Mouse (Mus musculus) forelimb bud, embryonic 11.5 days (tissue): ENCODE data around the gene Rbm4.
A peak's percentile ranks its signal among the peaks of the same experiment; 100 is the strongest.
"Not testable (repeated sequence)": the region's sequence is repeated elsewhere in the genome, so short reads cannot be mapped to it uniquely, and the experiment has no call there.

Experiments
- DNase-seq: peaks from one replicate; pipeline ENCODE4 v3.0.0-alpha.2; 2012; ENCODE audit warnings: low read depth, low spot score

Rbm4 gene

DNA sequence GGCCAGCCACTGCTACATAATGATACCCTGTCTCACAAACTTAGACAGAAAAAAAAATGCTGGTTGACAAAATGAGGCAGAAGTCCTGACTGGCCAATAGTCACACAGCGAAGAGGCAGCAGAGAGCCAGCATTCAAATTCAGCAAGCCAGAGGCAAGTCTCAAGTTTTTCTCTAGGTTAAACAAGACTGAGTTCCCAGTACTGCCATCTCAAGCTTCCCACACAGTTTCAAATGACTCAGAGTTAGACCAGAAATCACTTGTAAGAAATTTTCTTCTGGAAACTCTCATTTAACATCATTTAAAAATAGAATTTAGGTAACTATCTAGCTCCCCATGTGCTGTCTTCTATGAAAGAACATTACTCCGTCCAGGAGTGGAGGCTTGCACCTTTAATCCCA, 4.1 kb upstream of the Rbm4 start:
- DNase-seq, result no peak

DNA sequence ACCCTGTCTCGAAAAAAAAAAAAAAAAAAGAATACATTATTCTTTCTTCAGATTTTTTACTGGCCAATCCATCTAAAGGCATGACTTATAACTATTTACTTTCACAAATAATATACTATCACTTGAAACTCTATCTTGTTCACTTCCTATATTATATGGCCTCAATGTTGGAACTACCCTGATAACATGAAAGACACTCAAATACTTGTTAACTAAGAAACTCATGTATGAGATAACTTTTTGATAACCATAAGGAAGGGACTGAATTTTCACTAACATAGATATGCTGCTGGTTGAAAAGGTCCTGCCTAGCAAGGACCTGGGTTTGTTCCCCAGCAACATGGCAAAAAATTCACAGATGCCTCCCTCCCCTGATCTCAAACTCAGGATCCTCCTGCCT, 2.2 kb upstream of the Rbm4 start:
- DNase-seq, result no peak

DNA sequence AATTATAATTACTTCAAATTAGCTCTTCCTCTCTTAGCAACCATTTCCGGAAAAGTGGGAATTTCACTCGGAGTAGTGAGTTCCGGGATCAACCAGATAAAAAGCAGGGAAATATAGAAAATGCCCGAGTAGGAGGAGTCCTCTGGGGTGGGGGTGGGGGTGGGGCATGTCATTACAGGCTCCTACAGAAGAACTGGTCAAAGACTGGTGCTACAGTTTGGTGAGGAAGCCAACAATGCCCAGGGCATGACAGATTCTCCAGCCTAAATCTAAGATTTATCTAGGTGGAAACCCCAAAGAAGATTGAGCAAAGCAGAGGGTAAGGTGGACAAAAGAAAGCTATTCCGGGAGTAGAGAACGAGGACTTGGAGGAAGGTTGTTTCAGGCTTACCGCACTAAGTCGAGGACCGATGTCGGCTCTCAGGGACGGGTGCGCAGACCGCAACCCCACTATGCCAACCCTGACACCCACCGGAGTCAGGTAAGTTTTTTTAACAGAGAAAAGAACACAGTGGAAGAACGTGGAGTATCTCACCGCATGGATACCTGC, 345 bp downstream of the Rbm4 start:
- no peak for DNase-seq

DNA sequence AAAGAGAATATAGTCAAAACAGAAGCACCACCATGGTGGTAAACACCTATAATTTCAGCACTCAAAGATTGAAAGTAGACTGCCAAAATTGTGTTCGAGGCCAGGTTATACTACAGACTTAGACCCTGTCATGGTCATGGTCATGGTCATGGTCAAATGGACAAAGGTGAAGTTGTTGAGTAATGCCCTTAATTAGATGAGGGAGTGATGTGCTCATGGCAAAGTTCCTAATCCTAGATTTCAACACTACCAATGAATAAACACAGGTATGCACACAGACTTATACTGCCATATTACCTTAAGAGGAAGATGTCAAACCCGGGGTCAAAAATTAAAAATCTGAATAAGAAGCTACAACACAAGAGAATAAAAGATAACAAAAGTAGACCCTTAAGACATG, 7.4 kb downstream of the Rbm4 start:
- no peak for DNase-seq

DNA sequence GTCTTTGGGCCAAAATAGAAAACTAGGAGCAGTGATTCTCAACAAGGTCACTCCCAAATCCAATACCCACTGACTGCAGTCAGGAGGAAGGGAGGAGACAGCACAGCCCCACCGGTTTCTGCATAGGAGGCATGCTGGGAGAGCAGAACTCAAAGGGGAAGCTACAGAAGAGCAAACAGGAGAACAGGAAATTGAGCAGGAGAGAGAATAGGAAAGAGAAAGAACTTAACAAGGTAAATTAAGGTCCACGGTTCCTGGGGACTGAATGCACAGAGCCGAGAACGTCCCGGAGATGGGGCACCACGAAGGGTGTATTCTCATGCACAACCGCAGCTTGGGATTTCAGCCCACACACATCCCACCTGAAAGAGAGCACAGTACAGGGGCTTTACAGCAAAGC, 8.5 kb downstream of the Rbm4 start:
- DNase-seq, result no peak

DNA sequence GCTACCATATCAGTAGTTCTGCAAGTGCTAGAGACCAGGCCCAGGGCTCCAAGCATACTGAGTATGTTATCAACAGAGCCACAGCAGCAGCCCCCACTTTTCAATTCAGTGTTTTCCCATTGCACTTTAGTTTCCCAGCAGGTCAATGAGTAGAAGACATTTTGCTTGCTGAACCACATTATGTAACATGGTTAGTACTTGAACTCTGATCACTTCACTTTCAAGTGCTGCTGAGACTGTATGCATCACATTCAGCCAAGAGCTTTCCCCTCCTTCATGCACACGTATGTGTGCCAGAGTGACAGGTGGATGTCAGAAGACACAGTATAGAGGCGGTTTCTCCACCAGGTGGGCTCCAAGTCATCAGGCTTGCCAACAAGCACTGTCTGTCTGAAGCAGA, 10.8 kb downstream of the Rbm4 start:
- DNase-seq, result no peak

DNA sequence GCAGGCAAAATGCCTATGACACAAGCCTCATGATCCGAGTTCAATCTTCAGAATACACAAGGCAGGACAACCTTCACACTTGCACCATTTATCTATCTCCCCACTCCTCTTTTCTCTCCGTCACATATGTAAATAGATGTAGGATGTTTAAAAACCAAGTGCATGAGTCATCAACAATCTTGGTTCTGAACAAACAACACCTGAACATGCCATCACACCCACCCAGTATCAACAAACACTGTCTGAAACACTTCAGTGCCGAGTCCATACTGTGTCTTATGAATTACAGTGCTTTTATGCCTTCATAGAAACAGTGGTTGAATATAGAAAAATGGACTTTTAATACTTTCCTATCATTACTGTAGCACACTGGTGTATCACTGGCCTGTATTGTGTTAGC, 20.9 kb downstream of the Rbm4 start:
- no peak for DNase-seq

DNA sequence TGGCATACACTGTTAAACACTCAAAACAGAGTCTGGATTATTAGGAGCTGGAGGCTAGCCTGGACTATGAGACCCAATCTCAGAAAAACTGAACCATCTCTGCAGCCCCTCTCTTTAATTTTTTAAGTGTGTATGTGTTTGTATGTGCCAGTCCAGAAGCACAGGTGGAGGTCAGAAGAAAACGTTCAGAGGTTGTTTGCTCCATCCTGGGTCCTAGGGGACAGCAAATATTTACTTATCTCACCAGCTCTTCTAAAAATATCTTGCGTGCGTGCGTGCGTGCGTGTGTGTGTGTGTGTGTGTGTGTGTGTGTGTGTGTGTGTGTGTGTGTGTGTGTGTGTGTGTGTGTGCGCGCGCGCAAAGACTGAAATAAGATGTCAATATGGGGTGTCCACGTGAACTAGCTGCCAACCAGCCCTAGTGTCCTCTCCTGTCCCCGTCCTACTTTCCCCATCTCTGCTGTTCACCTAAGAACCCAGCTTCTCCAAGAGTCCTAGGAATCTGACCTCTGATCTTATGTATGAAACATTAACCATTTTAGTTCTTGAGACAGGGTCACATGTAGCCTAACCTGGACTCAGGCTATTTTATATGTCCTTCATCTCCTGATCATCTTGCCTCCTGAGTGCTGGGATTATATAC, 26.1 kb downstream of the Rbm4 start:
- no peak for DNase-seq

DNA sequence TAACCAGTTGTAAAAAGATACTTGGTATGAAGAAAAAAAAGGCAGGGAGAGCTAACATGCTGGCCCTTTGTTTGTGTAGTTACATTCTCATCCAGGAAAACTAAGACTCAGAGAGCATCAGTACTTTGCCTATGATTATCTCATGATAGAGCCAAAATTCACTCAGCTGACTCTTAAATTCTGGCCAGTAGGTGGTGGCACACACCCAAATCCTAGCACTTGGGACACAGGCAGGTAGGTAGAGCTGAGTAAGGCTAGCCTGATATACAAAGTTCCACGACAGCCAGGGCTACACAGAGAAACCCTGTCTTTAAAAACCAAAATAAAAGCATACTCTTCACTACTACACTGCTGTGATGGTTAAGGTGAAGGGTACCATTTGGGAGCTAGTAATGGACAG, 30.8 kb downstream of the Rbm4 start:
- no peak for DNase-seq

DNA sequence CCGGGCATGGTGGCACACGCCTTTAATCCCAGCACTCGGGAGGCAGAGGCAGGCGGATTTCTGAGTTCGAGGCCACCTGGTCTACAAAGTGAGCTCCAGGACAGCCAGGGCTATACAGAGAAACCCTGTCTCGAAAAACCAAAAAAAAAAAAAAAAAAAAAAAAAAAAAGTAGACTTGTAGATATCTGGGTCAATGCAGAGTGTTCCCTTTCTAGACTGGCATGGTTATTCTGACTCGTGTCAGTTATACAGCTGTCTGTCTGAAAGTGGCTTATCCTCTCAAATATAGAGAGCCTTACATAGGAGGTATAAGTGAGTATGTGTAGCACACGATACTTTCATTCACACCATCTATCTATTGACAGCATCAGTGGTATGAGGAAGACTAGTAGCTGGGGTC, 33.2 kb downstream of the Rbm4 start:
- DNase-seq, result not testable (repeated sequence)

DNA sequence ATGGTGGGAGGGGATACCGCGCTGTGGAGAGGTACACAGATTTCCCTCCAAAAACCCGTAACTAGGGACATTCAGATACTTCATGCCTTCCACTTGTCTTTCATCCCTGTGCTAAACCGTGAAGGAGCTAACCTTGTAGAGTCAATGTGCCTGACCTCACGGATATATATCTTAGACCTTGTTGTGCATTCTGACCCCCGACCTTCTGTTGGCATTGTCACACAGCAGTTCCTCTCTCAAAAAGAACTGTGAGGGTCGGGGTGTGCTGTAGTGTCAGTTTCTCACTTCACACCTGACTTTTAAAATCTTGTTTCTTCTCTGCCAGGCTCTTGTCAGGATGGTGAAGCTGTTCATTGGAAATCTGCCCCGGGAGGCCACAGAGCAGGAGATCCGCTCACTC, 36.8 kb downstream of the Rbm4 start:
- no peak for DNase-seq

DNA sequence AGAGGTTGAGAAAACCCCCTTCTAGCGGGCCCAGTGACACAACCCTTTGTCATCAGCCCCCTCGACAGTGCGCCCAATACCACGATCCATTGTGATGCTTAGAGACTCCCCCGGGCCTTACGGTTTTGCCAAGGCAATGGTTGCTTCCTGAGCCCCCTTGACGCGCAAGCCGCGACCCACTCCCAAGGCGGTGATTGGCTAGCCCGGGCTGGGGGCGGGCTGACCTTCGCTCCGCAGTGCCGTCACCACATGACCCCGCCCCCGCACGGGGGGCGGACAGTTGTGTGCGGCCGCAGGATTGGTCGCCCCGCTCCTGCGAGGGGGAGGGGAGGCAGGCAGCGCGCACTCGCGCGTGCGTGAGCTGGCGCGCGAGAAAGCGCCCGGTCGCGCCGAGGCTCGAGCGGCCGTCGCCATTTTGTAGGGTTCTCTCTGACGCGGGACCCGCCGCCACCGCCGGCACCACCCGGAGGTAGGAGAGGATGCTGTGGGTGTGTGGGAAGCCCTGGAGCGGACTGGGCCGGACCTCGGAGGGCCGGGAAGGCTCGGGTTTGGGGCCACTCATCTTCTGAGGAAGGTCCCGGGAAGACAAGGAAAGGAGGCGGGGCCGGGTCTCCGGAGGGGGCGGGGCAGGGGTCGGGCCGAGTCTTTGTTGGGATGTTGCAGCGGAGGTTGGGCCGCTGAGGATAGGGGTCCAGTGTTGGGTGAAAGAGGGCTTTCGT, 37.3 kb downstream of the Rbm4 start, which contains the start of gene Rbm4b:
TSS of gene Rbm4b (plus strand) at position 305 of the 719 bp plus-strand sequence.
- peak; percentile 99 for DNase-seq

DNA sequence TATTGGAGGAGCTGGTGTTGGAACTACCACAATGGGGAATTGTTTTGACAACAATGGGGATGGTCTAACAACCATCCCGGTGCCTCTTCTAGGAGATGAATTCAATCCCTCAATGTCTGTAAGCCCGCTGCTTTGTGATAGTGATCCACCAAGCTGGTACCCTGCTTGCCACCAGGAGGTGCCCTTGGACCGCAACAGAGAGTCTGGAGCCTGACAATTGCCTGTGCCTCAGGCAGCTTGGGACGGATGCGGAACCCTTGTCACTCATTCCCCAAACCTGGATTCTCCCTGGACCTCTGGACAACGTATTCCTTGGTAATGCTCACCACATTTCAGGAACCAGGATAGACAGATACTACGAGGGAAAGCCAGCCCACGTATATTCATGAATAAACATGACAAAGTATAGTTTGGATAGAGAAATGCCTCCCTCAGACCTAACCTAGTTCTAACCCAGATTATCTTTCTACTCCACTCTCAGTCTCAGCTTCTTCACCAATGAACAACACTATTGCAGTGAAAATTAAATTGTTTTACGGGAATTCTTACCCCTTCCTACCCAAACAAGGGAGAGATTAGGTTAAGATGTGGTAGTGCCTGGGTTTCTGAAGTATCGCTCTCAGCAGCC, 38.0 kb downstream of the Rbm4 start:
- DNase-seq, result peak; percentile 87

DNA sequence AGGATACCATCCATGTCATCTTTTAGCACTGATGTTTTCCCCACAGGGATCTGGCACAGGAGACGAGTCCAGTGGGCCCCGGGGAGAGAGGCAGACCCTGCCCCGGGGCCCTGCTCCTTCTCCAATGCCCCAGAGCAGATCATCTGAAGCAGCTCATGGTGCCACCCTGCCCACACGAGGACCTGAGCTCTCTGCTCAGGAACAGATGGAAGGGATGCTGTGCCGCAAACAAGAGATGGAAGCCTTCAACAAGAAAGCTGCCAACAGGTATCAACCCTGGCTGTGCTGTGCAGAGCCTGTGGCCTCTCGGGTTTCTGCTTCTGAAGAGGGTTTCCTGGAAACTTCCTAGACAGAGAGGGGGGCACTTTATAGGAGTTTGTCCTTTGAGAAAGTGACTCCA, 43.7 kb downstream of the Rbm4 start:
- DNase-seq, result no peak

DNA sequence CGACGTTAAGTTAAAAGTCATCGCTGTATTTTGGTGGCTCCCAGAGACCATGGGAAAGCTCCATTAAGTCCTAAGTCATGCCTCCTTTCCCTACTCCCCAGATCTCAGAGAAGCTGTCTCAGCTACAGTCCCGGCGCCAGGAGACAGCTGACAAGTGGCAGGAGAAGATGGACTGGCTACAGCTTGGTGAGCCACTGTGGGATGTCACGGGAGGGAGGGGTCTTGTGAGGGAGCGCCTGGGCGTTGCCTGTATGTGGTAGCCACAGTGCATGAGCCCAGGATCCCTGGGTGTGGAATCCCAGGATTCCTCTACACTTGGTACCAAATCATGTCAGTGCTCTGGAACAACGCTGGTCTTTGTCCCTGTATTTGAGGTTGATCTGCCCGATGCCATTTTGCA, 45.2 kb downstream of the Rbm4 start:
- DNase-seq, result no peak

DNA sequence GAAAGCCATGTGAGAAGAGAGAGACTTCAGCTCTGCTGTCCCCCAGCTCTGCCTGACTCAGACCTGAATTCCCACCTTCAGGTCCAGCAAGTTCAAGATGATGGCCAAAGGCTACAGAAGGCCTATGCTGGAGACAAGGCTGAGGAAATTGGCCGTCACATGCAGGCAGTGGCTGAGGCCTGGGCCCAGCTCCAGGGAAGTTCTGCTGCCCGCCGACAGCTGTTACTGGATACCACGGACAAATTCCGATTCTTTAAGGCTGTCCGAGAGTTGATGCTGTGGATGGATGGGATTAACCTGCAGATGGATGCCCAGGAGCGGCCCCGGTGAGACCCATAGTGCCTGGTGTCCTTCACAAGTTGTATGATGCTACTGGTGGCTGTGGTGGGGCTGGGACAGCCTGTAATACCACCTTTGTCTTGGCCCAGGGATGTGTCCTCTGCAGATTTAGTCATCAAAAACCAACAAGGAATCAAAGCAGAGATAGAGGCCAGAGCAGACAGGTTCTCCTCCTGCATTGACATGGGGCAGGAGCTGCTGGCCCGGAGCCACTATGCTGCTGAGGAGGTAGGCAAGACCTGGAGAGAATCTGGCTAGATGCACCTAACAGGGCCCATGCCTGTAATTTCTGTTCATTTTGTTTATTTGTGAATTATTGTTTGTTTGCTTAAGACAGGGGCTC, 45.9 kb downstream of the Rbm4 start:
- no peak for DNase-seq

DNA sequence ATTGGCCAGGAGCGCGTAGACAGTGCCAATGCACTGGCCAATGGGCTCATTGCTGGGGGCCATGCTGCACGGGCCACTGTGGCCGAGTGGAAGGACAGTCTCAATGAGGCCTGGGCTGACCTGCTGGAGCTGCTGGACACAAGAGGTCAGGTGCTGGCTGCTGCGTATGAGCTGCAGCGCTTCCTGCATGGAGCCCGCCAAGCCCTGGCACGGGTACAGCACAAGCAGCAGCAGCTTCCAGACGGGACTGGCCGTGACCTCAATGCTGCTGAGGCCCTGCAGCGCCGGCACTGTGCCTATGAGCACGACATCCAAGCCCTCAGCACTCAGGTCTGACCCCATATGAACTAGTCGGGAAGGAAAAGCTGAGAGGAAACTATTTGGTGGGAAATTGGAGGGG, 47.1 kb downstream of the Rbm4 start:
- no peak for DNase-seq

DNA sequence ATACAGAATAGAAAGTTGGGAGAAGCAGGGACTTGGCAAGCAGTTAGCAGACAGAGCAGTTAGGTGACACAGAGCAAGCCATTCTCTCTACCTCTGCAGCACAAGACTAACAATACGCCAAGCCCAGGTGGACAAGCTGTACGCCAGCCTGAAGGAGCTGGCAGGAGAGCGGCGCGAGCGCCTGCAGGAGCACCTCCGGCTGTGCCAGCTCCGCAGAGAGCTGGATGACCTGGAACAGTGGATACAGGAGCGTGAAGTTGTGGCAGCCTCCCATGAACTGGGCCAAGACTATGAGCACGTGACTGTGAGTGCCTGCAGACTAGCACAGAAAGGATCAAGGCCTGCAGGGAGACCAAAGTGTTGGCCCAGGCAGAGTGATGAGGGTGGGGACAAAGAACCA, 48.0 kb downstream of the Rbm4 start:
- no peak for DNase-seq

DNA sequence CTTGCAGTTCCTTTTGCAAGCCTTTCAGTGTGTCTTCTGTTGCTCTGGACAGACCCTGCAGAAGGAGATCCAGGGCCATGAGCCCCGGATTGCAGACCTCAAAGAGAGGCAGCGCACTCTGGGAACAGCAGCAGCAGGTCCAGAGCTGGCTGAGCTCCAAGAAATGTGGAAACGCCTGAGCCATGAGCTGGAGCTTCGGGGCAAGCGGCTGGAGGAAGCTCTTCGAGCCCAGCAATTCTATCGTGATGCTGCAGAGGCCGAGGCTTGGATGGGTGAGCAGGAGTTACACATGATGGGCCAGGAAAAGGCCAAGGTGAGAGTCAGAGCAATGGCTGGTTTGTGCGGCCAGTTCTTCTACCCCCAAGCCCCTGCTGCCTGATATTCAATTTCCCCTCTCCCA, 48.6 kb downstream of the Rbm4 start:
- DNase-seq, result no peak

DNA sequence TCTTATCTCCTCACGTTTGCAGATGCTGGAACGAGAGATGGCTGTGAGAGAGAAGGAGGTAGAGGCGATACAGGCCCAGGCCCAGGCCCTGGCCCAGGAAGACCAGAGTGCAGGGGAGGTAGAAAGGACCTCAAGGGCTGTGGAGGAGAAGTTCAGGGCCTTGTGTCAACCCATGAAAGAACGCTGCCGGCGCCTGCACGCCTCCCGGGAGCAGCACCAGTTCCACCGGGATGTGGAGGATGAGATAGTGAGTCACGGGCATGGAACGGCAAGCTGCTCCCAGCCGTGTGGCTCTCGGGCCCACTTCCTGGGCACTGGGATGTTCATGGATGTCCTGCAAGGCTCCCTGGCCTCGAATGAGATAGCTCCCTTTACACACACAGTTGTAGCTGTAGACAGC, 49.7 kb downstream of the Rbm4 start:
- no peak for DNase-seq

DNA sequence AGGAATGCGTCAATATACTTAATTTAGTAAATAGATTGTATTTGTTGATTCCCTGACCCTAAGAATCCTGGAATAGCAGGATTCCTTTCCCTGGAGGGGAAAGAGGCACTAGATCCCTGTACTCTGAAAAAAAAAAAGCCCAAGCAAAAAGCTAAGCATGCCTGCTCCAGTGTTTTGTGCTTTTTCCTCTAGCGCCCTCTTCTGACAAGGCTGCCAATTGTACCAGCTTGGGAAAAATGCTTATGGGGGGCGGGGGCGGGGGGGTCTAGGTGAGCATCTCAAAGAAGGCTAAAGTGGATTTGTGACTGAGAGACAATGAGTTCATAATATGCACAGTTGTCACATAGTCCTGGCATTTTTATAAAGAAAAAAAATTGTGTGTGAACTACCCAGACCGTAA, 50.2 kb downstream of the Rbm4 start:
- DNase-seq, result peak; percentile 56

DNA sequence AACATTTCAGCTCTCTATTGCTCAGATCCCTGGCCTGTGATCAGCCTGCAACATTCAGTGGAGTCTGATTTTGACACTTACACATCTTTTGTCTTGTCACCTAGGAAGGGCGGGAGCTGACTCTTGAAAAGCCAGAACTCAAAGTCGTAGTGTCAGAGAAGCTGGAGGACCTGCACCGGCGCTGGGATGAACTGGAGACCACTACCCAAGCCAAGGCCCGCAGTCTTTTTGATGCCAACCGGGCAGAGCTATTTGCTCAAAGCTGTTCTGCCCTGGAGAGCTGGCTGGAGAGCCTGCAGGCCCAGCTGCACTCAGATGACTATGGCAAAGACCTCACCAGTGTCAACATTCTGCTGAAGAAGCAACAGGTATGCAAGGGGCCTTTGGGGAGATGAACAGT, 51.5 kb downstream of the Rbm4 start:
- no peak for DNase-seq
